Mouse (Mus musculus): ENCODE measurements at regions not wholly inside any gene's neighbourhood (a gene's known extent, or its start where the extent isn't known, plus 50 kb on each side); places are given as distances from the start of the nearest gene placed in this dataset.
A peak's percentile ranks its signal among the peaks of the same experiment; 100 is the strongest.

DNA sequence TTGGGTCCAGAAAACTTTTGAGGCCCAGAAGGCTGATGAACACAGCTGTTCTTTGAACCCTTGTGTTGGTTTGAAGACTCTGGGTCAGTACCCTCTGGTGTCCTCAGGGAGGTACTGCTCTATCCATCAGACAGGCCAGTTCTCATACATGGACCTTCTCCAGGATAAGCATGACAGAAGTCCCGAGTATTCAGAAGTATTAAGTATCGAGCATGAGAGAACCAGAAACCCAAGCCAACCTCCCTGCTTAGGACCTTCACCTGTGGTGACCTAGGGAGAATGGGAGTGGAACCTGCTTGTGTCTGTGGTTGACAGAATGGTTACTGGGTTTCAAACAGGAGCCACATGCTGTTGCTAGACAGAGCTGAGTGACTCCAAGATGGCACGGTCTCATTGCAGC is 167.5 kb upstream of the Id2 start:
- no peak for DNase-seq (ENCODE audit: low spot score)
- Histone ChIP-seq H3K4me2 (ENCODE audit: low read depth, low read length, poor library complexity, severe bottlenecking) (no peak overlapping the region), H3K9me3 (ENCODE audit: low read length) (no peaks in the 10 kb centered on the region), H3K4me1 (ENCODE audit: insufficient read depth, low read length) (no peaks in the 10 kb centered on the region), H3K4me3 (ENCODE audit: low read depth, low read length) (no peak overlapping the region), H3K36me3 (ENCODE audit: insufficient read depth, low read length) (no peaks in the 10 kb centered on the region), H3K27me3 (ENCODE audit: insufficient read depth, low read length) (no peaks in the 10 kb centered on the region), H3K27ac (ENCODE audit: low read depth, low read length) (no peak overlapping the region), H3K9ac (replicated peaks; ENCODE audit: low read length, poor library complexity, severe bottlenecking) (no peak overlapping the region)
- 91% methylated on average over 3 of the region's 3 CpGs for WGBS
- TF ChIP-seq CTCF (IDR thresholded peaks at IDR 0.05), result no peak
- ATAC-seq (ENCODE audit: low FRiP score), result no peak

DNA sequence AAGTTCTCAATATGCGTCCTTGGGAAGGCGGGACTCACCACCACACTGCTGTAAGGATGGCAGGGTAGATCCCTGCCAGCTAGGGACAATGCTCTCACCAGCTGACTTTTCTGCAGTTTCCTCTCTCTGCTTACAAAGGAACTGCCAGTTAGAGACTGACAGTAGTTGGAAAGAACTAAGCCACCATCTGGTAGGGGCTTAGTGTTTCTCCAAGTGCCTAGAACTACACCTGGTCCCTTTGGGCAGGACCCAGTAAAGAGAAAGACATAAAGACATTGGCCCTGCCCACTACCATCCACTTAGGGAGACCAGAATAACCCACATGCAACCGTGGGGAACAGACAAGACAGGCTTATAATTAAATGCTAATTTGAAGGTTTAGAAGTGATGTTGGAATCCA is 165.5 kb upstream of the Id2 start:
- Histone ChIP-seq H3K36me3 (ENCODE audit: insufficient read depth, low read length) (no peaks in the 10 kb centered on the region), H3K4me1 (ENCODE audit: insufficient read depth, low read length) (no peaks in the 10 kb centered on the region), H3K4me3 (ENCODE audit: low read depth, low read length) (no peak overlapping the region), H3K9ac (replicated peaks; ENCODE audit: low read length, poor library complexity, severe bottlenecking) (no peak overlapping the region), H3K9me3 (ENCODE audit: low read length) (no peaks in the 10 kb centered on the region), H3K27ac (ENCODE audit: low read depth, low read length) (no peak overlapping the region), H3K4me2 (ENCODE audit: low read depth, low read length, poor library complexity, severe bottlenecking) (no peak overlapping the region), H3K27me3 (ENCODE audit: insufficient read depth, low read length) (no peaks in the 10 kb centered on the region)
- DNase-seq (ENCODE audit: low spot score), result no peak
- no peak for ATAC-seq (ENCODE audit: low FRiP score)
- 84% methylated on average over 3 of the region's 3 CpGs for WGBS
- no peak for TF ChIP-seq CTCF (IDR thresholded peaks at IDR 0.05)

DNA sequence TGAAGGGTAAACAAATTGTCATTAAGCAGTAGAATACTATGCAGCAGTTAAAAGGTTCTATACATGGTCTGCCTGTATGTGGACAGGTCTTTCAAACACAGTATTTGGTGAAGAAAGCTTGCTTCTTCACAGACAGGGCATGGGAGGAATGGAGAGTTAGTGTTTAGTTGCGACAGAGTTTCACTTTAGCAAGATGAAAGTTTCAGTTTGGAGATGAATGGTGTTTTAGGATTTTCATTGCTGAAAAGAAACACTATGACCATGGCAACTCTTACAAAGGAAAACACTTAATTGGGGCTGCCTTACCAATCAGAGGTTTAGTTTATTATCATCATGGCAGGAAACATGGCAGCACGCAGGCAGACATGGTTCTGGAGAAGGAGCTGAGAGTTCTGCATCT is 162.2 kb upstream of the Id2 start:
- ATAC-seq (ENCODE audit: low FRiP score) (no peak), DNase-seq (ENCODE audit: low spot score) (no peak)
- Histone ChIP-seq H3K27ac (ENCODE audit: low read depth, low read length) (no peak overlapping the region), H3K9me3 (ENCODE audit: low read length) (no peaks in the 10 kb centered on the region), H3K36me3 (ENCODE audit: insufficient read depth, low read length) (no peaks in the 10 kb centered on the region), H3K4me3 (ENCODE audit: low read depth, low read length) (no peak overlapping the region), H3K4me2 (ENCODE audit: low read depth, low read length, poor library complexity, severe bottlenecking) (no peak overlapping the region), H3K9ac (replicated peaks; ENCODE audit: low read length, poor library complexity, severe bottlenecking) (no peak overlapping the region), H3K4me1 (ENCODE audit: insufficient read depth, low read length) (no peaks in the 10 kb centered on the region), H3K27me3 (ENCODE audit: insufficient read depth, low read length) (no peaks in the 10 kb centered on the region)
- WGBS, result 91% methylated on average over 2 of the region's 2 CpGs
- no peak for TF ChIP-seq CTCF (IDR thresholded peaks at IDR 0.05)

DNA sequence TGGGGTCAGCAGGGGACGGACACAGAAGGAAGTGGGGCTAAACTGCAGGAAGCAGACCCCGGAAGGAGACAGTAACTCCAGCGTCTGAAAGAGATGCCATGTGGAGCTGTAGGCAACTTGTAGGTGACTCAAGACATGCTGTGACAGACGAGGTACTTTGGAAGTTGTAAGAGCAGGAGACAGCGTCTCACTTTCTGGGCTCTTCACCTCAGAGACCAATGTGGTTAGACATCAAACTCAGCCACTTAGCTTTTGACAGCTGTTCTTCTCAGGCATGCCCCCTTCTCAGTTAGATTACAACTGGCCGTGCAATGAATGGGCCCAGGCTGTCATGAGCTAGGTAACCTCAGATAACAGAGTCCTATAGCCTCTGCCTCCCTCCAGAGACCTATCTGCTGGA is 159.3 kb upstream of the Id2 start:
- Histone ChIP-seq H3K4me2 (ENCODE audit: low read depth, low read length, poor library complexity, severe bottlenecking) (no peak overlapping the region), H3K9me3 (ENCODE audit: low read length) (no peaks in the 10 kb centered on the region), H3K9ac (replicated peaks; ENCODE audit: low read length, poor library complexity, severe bottlenecking) (no peak overlapping the region), H3K27me3 (ENCODE audit: insufficient read depth, low read length) (no peaks in the 10 kb centered on the region), H3K36me3 (ENCODE audit: insufficient read depth, low read length) (no peaks in the 10 kb centered on the region), H3K27ac (ENCODE audit: low read depth, low read length) (no peak overlapping the region), H3K4me1 (ENCODE audit: insufficient read depth, low read length) (no peaks in the 10 kb centered on the region), H3K4me3 (ENCODE audit: low read depth, low read length) (no peak overlapping the region)
- DNase-seq (ENCODE audit: low spot score), result no peak
- no peak for TF ChIP-seq CTCF (IDR thresholded peaks at IDR 0.05)
- 80% methylated on average over 6 of the region's 6 CpGs for WGBS
- ATAC-seq (ENCODE audit: low FRiP score), result no peak

DNA sequence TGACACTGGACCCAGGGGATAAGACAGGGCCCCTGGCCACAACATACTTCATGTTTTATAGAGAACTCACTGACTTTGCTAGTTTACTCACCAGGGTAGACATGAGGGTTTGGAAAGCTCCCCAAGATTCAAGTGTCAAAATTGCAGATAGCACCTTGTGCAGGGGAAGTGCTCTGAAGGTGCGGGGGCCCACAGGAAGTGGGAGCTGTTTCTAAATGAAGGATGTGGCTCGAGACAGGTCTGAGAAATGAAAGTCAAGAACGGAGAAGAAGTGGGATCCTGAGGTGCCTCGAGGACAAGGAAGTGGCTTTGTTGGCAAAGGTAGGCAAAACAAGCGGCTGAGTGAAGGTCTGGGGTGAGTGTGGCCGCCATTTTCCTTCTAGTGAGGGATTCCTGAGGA is 157.8 kb upstream of the Id2 start:
- no peak overlapping the region for H3K4me3 ChIP-seq (ENCODE audit: low read depth, low read length)
- H3K36me3 ChIP-seq (ENCODE audit: insufficient read depth, low read length), result no peaks in the 10 kb centered on the region
- no peak overlapping the region for H3K4me2 ChIP-seq (ENCODE audit: low read depth, low read length, poor library complexity, severe bottlenecking)
- no peak for ATAC-seq (ENCODE audit: low FRiP score)
- H3K27ac ChIP-seq (ENCODE audit: low read depth, low read length), result no peak overlapping the region
- H3K4me1 ChIP-seq (ENCODE audit: insufficient read depth, low read length), result no peaks in the 10 kb centered on the region
- no peaks in the 10 kb centered on the region for H3K9me3 ChIP-seq (ENCODE audit: low read length)
- DNase-seq (ENCODE audit: low spot score), result no peak
- TF ChIP-seq CTCF (IDR thresholded peaks at IDR 0.05), result no peak
- 88% methylated on average over 6 of the region's 6 CpGs for WGBS
- no peak overlapping the region for H3K9ac ChIP-seq (replicated peaks; ENCODE audit: low read length, poor library complexity, severe bottlenecking)
- H3K27me3 ChIP-seq (ENCODE audit: insufficient read depth, low read length), result no peaks in the 10 kb centered on the region

DNA sequence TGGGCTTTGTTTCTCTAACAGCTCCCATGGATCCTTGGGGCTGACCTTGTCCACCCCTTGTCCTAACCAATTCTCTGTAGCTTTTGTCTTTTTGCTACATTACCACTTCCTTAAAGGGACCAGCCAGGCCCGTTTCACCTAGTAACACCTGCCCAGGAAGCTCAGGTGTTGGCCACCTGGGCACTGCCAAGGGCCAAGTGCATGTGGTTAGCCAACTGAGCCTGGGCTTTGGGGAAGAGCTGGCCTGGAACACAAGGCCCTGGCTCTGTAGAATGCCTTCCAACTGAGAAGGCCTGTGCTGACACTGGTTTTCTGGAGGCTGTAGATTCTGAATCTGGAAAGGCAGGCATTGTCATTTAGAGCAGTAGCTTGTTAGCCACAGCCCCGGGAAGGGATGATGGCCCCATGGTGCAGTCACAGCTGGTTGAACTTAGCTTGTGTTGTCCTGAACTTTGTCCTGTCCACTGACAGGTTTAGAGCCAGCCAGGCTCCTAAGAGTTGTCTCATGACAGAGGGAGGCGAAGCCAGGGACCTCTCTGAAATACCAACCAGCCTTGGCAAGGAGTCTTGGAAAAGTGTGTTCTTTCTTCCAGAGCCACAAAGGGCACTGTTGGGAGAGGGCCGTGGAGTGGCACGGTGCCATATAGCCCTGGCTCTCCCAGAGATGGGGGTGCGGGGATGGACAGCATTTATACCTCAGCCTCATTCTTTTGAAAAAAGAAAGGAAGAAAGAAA is 156.0 kb upstream of the Id2 start:
- H3K9ac ChIP-seq (replicated peaks; ENCODE audit: low read length, poor library complexity, severe bottlenecking), result no peak overlapping the region
- H3K27me3 ChIP-seq (ENCODE audit: insufficient read depth, low read length), result no peaks in the 10 kb centered on the region
- H3K4me1 ChIP-seq (ENCODE audit: insufficient read depth, low read length), result no peaks in the 10 kb centered on the region
- no peaks in the 10 kb centered on the region for H3K36me3 ChIP-seq (ENCODE audit: insufficient read depth, low read length)
- H3K4me3 ChIP-seq (ENCODE audit: low read depth, low read length), result no peak overlapping the region
- DNase-seq (ENCODE audit: low spot score), result peak; percentile 64
- H3K4me2 ChIP-seq (ENCODE audit: low read depth, low read length, poor library complexity, severe bottlenecking), result no peak overlapping the region
- H3K9me3 ChIP-seq (ENCODE audit: low read length), result no peaks in the 10 kb centered on the region
- no peak for TF ChIP-seq CTCF (IDR thresholded peaks at IDR 0.05)
- H3K27ac ChIP-seq (ENCODE audit: low read depth, low read length), result no peak overlapping the region
- no peak for ATAC-seq (ENCODE audit: low FRiP score)
- WGBS, result 86% methylated on average over 6 of the region's 6 CpGs

Measured in midbrain, postnatal 0 days (tissue).